Mouse (Mus musculus): ENCODE data around the gene Naaladl1.
A peak's percentile ranks its signal among the peaks of the same experiment; 100 is the strongest.

Naaladl1 gene

DNA sequence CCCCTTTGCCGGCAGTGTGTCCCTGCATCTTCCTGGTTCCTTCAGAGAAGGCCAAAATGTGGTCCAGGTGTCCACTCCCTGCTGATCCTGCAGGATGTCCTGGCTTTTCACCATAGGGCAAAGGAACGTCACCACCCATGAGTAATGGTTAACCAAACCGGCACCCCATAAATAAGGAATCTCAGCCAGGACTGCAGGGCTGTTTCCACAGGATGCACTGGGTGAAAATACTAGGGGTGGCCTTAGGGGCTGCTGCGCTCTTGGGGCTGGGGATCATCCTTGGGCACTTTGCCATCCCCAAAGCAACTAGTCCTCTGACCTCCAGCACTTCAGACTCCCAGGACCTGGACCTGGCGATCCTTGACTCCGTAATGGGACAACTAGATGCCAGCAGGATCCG, at the start of gene Naaladl1:
Gene Naaladl1, plus strand, starts transcription at position 197 of the 400 bp plus-strand sequence.
- DNase-seq, result no peak

DNA sequence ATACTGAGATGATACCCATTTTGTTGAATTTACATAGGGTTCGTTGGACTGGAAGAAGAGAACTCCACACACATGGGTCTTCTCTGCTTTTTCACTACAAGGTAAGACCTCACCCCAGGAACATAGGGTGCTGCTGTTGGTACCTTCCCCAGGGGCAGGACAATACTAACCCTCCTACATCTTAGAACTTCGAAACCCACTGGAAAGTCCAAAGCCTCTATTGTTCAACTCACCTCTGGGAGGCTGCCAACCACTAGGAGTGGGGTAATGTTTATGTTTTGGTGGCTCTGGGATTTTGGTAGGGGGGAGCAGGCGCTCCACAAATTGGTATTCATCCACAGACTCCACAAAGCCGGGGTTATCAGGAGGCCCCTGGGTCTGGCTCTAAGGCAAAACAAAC, 48.9 kb upstream of the Naaladl1 start:
- DNase-seq, result no peak

DNA sequence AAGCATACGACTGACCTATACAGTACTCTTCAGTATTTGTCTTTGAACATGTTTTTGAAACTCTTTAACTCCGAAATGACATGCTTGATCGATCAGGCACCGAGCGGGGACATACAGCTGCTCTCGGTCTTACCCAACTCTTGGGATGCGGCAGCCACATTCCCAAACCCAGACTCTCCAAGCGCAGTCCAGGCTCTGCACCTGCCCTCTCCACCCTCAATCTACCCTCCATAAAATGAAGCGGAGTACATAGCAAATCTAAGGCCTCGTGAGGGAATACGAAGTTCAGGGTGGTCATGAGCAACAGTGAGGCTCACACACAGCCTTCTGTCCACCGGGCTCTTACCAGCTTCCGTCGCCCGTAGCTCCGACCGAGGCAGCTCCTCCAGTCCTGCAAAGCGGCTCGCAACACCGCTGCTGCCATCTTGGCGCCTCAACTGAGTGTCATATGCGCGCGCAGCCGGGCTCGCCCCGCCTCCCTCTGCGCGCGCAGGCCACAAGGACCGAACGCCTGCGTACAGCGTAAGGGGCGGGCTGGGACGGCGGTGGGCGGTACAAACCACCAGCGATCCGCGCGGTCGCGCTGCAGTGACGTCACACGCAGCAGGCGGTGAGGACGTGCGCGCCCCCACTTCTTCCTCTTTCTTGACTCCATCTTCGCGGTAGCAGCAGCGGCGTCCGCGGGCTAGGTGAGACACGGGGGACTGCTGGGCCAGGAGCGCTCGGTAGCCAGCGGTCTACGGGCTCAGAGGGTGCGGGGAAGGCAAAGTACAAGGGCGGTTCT, 48.1 kb upstream of the Naaladl1 start, which contains the start of the genes Mrpl49 and Fau:
Gene Mrpl49, minus strand, starts transcription at position 473 of the 784 bp plus-strand sequence.
Gene Fau, plus strand, starts transcription at position 532 of the 784 bp plus-strand sequence.
- peak; percentile 99 for DNase-seq

DNA sequence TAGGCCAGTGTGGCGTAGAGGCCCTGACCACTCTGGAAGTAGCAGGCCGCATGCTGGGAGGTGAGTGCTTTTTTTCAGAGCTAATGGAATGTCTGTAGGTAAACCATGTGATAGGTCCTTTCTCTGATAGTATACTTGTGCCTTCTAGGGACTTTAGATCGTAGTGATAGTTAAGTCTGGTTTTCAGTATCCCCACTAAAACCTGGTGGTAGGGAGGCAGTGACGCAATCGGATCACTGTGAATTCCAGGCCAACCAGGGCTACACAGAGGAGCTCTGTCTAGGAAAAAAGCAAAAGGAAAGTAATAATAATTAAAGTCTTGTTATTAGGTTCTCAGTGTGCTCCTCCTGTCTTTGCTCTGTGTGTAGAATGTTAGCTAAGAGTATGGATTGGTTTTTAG, 47.1 kb upstream of the Naaladl1 start:
- DNase-seq, result peak; percentile 2

DNA sequence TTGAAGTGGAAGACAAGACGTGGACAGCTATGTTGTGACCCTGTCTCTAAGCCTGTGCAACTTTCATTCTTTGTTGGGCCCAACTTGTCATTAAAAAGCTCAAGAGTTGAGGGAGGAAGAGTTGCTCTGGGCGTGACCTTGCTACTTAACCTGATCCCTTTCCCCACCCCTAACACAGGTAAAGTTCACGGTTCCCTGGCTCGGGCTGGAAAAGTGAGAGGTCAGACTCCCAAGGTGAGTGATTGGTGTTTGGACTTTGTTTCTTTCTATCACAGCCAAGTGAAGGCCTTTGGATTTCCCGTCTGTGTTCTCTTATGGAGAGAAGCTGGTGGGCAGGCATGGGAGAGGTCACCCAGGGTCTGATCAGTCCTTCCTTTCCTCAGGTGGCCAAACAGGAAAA, 46.6 kb upstream of the Naaladl1 start:
- DNase-seq, result peak; percentile 8

DNA sequence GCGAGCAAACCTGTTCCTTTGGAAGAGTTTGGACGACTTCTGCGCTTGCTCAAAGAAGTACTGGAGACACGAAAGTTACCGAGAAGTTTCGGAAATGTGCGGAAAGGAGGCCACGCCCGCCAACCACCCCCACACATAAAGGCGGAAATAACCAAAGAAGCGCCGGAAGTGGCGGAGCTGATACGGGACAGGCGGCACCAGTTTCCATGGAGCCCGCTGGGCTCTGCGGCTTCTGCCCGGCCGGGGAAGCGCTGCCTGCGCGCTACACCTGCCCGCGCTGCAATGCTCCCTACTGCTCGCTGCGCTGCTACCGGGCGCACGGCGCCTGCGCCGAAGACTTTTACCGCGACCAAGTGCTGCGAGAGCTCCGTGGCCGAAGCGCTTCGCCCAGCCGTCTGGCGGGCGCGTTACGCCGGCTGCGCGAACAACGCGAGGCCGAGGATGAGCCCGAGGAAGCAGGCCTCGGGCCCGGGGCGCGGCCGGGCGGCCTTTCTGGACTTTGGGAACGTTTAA, 44.5 kb upstream of the Naaladl1 start, which contains the start of gene Znhit2:
Gene Znhit2, plus strand, starts transcription at position 172 of the 513 bp plus-strand sequence.
- DNase-seq, result peak; percentile 96

DNA sequence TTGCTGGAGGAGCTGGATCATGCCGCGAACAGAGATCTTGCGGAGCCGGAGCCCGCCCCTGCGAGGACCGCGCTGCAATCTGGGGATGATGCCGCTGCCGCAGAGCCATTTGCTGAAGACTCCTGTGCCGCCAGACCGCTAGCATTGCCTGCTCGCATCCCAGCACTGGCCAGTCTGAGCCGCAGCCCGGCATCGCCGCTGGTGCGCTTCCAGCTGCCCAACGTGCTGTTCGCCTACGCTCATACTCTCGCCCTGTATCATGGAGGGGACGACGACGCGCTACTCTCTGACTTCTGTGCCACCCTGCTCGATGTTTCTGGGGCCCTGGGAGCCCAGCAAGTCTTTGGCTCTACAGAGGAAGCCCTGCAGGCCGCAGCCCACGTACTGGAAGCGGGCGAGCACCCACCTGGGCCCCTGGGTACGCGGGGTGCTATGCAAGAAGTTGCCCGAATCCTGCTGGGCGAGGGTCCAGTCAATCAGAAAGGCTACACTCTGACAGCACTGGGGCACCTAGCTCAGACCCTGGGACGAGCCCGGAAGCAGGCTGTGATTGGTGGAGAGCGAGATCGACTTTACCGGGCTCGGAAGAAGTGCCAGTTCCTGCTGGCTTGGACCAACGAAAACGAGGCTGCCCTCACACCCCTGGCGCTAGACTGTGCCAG, 43.8 kb upstream of the Naaladl1 start:
- DNase-seq, result no peak

DNA sequence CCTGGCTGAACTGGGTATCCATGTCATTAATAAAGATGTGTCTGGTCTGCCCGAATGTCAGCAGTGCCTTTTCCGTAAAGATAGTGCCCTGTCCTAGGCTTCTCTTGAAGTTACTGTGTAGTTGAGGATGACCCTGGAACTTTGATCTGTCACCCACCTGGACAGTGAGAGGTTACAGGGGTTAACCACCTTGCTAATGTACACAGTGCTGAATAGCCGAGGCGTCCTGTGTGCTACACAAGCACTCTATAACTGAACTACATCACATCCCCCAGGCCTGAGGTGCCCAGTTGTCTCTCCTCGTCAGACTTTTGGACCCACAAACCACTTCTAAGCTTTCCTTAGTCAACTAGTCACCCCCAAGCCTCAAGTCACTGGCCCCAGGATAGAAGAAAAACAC, 43.2 kb upstream of the Naaladl1 start:
- no peak for DNase-seq

DNA sequence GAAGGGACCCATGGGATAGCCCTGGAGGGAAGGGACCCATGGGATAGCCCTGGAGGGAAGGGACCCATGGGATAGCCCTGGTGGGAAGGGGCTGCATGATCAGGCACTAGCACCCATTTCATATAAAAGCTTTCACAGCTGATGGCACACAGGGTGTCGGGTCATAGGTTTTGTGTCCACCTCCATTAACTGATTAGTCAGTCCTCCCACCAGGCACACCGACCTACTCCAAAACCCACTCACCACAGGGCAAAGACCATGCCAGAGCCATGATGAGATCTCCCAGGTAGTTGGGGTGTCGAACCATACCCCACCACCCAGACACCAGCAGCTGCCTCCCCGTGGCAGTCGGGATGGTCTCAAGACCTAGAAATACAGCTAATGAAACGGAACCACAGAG, 42.5 kb upstream of the Naaladl1 start:
- DNase-seq, result no peak

DNA sequence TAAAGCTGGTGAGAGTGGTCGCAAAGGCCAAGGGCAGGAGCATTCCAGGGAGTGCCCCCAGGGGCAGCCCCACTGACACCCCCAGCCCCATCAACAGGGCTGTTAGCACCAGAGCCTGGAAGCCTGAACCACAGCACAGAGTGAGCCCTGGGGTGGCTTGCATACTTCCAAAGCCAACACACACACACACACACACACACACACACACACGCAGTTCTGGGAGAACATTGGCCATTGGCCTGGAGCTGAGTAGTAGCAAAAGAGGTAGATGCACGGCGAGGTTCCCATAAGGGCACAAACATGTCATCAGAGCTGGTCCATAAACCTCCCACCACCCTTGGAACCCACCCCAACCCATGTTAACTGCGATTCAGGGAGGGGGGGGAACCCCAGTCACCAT, 39.0 kb upstream of the Naaladl1 start:
- no peak for DNase-seq

DNA sequence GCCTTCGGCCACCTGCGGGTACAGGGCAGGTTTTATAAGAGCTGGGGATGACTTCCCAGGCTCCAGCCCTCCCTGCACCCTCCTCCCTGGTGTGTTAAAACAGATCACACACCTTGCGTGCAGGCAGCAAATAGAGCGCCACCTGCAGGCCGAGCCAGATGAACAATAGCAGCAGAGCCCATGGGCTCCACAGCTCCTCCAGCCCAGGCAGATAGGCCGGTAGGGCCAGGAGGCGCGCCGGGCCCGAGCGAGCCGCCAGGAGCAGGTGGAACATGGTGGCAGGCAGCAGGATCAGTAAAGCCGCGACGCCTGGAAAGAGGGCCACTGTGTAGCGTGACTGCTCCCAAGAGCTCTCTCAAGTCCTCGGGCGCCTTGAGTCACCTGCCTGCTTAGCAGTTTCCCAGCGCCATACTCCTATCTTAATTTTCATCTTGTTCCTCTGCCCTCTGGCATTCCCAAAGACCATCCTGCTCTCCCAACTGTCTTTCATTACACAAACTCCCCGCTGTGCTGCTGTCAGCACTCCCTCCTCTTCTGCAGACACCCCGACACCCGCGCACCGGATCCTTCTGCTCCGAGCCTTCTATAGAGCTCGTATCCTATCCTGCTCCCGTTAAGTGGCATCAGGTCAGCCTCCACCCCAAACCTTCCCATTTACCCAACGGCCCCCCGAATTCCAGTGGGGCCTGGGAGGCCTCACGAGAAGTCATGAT, 38.4 kb upstream of the Naaladl1 start:
- peak; percentile 85 for DNase-seq

DNA sequence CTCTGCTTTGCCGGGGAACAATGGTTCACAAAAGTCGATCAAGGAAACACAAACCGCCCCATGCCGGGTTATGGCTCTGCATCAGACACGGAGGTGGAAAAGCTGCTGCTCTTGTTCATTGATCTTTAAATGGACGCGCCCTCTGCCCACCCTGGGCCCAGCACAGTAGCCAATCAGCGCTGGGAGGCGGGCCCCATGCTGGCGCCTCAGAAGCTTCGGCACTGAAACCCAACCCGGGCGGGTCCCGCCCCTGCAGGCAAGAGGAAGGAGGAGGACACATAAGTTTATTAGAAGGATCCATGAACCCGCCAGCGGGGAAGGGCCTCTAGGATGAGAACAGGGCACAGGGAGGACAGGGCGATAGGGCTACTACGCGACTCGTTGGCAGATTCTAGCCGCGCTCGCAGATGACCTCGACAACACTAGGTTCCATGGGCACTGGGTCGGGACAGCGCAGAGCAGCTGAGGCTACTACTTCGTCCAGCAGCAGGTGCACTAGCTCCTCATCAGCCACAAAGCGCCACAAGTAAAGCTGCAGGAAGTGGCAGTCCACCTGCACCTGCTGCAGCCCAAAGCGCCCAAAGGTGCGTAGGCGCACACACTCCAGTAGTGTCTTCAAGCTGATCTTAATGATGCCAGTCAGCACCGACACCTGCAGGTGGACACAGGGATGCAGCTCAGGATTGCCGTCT, 37.7 kb upstream of the Naaladl1 start, which contains the start of gene Tm7sf2:
Gene Tm7sf2, minus strand, starts transcription at position 650 of the 692 bp plus-strand sequence.
- DNase-seq, result peak; percentile 90

DNA sequence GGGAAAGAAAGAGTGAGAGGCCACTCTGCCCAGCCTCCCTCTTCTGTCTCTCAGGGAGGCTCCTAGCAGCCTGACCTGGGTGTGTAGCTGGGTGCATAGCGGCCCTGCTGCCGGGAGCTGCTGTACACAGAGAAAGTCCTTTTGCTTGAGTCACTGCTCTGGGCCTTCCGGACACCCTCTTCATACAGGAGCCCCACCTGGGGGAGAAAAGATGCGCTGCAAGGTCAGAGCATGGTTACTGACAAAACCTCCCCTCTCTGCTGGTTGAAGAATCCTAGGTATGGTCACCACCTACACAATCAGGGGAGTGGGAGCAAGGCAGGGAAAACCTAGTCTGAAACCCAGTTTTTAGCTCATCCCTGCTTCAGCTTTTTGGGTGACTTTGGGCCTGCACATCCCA, 36.6 kb upstream of the Naaladl1 start:
- no peak for DNase-seq

DNA sequence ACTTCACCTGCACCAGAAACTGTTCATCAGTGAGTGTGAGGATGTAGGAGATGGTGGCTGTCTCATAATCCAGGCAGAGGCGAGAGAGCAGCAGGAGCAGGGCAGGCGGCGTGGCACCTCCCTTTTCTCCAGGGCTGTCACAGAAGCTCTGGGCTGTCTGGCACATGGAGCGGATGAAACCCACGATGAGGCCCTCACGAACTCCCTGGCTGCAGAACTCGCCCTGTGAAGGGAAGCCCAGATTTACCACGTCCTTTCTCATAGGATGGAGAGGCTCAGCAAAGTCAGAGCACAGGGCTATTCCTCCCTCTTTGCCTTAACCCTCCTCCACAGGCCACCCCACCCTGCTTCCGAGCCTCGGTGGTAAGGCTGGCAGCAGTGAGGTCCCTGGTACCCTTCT, 35.7 kb upstream of the Naaladl1 start:
- DNase-seq, result no peak

DNA sequence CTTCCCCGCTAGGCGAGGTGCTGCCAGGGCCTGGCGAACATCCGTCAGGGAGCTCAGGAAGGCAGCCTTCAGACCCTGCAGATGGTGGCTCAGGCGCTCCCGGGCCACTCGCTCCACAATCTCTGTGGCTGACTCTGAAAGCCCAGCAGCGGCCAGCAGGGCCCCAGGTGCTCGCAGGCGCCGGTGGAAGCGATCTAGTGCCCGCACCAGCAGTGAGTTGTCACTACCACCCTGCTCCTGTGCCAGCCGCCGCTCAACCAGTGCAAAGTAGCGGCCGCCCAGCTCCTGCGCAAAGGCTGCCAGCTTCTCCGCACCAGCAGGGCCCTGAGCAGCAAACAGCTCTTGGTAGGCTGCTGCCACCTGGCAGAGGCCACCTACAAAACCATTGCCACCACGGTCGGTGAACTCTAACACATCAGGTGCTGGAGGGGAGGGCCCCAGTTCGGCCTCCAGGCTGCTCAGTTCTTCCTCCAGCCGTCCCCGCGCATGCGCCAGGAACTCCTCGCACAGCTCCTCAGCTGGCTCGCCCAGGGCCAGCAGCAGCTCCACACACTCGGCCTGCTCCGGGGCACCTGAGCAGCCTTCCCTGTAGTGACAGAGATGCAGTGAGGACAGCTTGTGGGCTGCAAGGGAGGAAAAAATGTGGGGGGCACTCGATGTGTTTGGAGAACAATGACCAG, 34.9 kb upstream of the Naaladl1 start:
- no peak for DNase-seq

DNA sequence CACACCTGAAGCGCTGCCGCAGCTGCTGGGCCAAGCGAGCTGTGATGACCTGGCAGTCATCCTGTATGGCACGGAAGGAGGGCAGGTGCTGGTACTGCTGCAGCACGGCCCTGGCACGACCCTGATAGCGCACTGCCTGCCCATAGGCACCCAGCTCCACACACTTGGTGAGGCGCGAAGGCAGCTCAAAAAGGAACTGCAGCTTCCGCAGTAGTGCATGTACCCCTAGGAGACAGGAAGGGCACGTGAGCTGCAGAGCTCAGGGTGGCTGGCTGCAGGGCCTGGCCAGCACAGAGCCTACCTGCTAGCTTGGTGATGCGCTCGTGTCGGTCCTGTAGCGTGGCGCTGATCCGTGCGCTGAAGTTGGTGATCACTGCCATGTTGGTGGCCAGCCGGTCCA, 34.3 kb upstream of the Naaladl1 start:
- DNase-seq, result no peak

DNA sequence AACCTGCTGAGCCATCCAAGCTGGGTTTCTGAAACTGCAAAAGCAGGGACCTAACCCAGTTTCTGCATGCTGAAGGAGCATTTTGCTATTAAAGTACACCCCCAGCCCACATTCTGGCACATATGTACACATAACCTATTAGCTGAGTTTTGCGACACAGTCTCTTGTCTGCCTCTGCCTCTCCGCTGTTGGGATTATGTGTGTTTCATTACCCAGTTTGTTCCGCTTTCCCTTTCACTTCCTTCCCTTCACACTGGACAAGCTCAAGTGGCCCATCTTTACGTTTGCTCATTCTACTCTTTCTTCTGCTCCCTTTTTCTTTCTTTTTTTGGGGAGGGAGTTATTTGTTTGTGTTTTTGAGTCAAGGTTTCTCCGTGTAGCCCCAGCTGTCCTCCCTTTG, 31.7 kb upstream of the Naaladl1 start:
- no peak for DNase-seq

DNA sequence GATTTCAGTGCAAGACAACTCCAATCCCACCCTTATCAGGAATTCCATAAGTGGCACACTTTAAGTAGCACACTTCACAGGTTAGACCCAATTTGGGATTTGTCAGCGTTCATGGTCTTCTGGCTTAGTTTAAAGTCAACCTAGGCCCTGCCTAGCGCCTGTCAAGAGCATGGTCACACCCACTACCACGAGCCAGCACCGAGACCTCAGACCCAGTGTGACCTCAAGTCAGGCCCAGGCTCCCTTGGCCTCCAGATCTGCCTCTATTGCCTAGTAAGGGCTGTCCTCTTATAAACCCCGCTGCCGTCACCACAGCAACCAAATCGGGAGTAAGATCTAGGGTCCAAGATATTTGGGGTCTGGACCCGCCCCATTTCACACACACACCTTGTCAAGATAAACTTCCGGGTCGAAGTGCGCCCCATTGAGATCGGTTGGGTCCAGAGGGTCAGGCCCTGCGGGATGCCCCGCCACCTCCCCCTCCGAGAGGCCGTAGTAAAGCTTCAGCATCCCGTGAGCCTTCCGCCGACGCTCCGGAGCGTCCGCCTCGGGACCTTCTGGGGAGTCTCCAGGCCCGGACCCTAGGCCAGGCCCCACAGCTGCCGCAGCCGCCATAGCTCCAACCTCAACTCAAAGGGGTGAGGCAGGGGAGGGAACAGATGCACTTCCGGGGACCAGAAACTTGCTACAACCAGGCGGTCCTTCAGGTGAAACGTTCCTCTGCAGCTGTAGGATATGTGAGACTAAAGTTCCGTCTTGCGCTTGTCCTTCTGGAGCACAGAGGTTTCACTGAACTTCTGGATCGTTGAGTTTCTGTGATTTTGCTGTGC, 28.8 kb upstream of the Naaladl1 start, which contains the start of gene Vps51:
Gene Vps51, minus strand, starts transcription at position 668 of the 830 bp plus-strand sequence.
- DNase-seq, result peak; percentile 86

DNA sequence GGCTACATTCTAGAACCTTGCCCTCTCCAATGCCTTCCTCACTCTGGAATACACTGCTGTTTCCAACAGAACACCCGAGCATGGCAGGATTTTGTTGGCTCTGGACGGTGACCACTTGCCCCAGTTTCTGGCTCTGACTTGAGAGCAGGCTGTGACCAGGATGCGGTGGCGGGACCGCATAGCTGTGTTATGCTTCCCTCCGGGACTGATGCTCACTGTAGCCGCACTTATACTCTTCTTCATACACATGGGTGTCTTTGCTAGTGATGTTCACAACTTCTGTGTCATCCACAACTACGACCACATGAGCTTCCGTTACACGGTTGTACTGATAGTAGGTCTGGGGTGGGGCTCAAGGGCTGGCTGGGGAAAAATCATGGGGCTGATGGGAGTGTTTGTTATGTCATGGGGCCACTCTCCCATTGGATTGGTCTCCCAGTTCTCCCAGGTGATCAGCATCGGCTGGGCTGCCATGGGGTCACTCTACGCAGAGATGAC, 25.6 kb upstream of the Naaladl1 start, which contains the start of gene Tmem262:
Gene Tmem262, plus strand, starts transcription at position 51 of the 498 bp plus-strand sequence.
- DNase-seq, result no peak

DNA sequence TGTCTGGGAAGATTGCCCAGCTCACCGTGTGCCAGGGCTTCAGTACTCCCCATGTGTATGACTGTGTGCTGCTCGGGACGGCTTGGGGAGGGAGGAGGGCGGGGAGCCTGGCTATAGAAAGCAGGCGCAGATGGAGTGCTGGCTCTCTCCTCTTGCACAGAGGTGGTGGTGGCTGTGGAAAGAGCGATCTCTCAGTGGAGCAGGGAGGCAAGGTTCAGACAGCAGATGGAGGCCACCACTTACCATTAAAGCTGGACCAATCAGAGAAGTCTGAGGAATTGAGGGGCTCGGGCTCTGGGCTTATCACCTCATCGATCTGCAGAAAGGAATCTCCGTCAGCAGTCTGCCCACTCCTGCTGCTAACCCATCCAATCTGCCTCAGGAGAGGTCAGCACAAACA, 23.4 kb upstream of the Naaladl1 start, which contains the start of gene Gm28374:
Gene Gm28374, minus strand, starts transcription at position 101 of the 400 bp plus-strand sequence.
- DNase-seq, result no peak

Data from layer of hippocampus, adult 9-11 months (tissue).